In the genomic region with DNA sequence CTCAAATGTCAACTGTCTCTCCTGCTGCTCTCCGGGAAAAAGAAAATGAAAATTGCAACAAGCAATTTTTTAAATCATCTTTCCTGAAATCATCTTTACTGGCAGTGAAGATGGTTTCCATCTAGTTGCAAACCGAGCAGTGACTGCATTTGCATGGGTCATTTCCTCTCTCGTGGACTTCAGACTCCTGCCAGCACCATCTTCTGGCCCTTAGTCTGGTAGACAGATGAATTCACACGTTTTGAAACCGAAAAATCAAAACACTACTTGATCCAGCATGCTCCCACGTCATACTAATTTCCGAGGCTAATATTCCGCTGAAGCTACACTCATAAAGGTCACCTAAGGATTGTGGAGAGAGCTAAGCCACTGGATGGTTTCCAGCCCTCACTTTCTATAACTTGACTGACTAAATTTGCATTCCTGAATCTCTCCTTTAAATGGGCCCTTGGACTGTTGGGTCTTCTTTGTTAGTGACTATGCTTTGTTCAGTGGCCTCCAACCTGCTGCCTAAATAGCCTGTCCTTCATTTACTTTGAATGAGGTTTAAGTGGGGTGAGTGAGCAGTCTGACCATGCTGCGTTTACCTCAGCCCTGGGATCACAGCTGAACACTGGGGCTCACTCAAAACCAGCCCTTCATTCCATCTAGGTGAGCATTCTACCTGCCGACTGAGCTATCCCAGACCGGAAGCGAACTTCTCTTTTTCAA, we compare ENCODE assay signal across 7 mouse cellular contexts. TPM values are rescaled to one million over a fixed set of nuclear protein-coding genes. Genes with fewer than 3 reads are reported as not detected.
DNase-seq lines count a peak whose midpoint lies in the region; ATAC-seq and TF ChIP-seq lines count a peak whose summit lies in the region.

No protein-coding gene starts in this region.

- 0 out of 2 replicates have a peak overlapping the region, but pooled peaks have one; percentile 76 for H3K27ac ChIP-seq in bone marrow macrophage, adult 2 months (ENCODE audit: insufficient read depth, low read depth, low read length)
- H3K27ac ChIP-seq in heart, embryonic 14.5 days (replicated peaks in 1 of 2; ENCODE audit: control insufficient read depth in 1 of 2, insufficient read depth in 1 of 2, low read depth in 2 of 2, low read length in 2 of 2) = peak overlapping the region in 1 of 2 experiments; percentile 80; a peak in 1 of 4 replicates
- H3K27ac ChIP-seq in midbrain, embryonic 16.5 days (ENCODE audit: low read length) = peak overlapping the region; percentile 91

- WGBS in heart, embryonic 14.5 days = 45% methylated on average over 12 of the region's 12 CpGs
- 14% methylated on average over 12 of the region's 12 CpGs for WGBS in midbrain, embryonic 16.5 days

- peak overlapping the region; percentile 99 for H3K4me2 ChIP-seq in heart, embryonic 14.5 days (ENCODE audit: low read length)
- H3K4me2 ChIP-seq in midbrain, embryonic 16.5 days (ENCODE audit: low read length) = peak overlapping the region; percentile 94

- peaks cover 56% of the 10 kb centered on the region for H3K4me1 ChIP-seq in E14TG2a.4 (replicated peaks; ENCODE audit: low read depth, low read length)
- H3K4me1 ChIP-seq in bone marrow macrophage, adult 2 months (ENCODE audit: control insufficient read depth, insufficient read depth, low read length) = peaks cover 22% of the 10 kb centered on the region
- peaks cover 2 to 4% of the 10 kb centered on the region in 2 experiments; a peak in 2 of 4 replicates for H3K4me1 ChIP-seq in heart, embryonic 14.5 days (ENCODE audit: control insufficient read depth in 2 of 2, insufficient read depth in 2 of 2, low read length in 2 of 2)
- peaks cover 6% of the 10 kb centered on the region; the same call in 1 of the 2 replicates for H3K4me1 ChIP-seq in midbrain, embryonic 16.5 days (ENCODE audit: control insufficient read depth, insufficient read depth, low read length)

- no peaks in the 10 kb centered on the region for H3K9me3 ChIP-seq in E14TG2a.4 (ENCODE audit: low read length)
- H3K9me3 ChIP-seq in heart, embryonic 14.5 days (ENCODE audit: control insufficient read depth, low read length) = no peaks in the 10 kb centered on the region
- no peaks in the 10 kb centered on the region for H3K9me3 ChIP-seq in midbrain, embryonic 16.5 days (replicated peaks; ENCODE audit: control insufficient read depth, low read length, poor library complexity, severe bottlenecking)

- TF ChIP-seq CTCF in E14TG2a.4 (conservative IDR thresholded peaks at IDR 0.05; ENCODE audit: low read length) = no peak
- TF ChIP-seq CTCF in bone marrow macrophage, adult 2 months (IDR thresholded peaks at IDR 0.05; ENCODE audit: low read depth, low read length) = no peak

- DNase-seq in kidney, postnatal 14 days = peak; percentile 54

- peak overlapping the region; percentile 91 for H3K4me3 ChIP-seq in E14TG2a.4 (replicated peaks; ENCODE audit: low read length)
- H3K4me3 ChIP-seq in bone marrow macrophage, adult 2 months (ENCODE audit: insufficient read depth, low read length) = peak overlapping the region; percentile 94
- H3K4me3 ChIP-seq in heart, embryonic 14.5 days (ENCODE audit: control insufficient read depth in 1 of 2, insufficient read depth in 1 of 2, low read depth in 1 of 2, low read length in 2 of 2) = peak overlapping the region; percentile 80 to 83
- H3K4me3 ChIP-seq in midbrain, embryonic 16.5 days (ENCODE audit: low read depth, low read length) = peak overlapping the region; percentile 85

- TF ChIP-seq POLR2A in bone marrow macrophage, adult 2 months (IDR thresholded peaks at IDR 0.05; ENCODE audit: borderline replicate concordance, low read depth, low read length) = no peak

- peaks cover 34% of the 10 kb centered on the region for H3K27me3 ChIP-seq in E14TG2a.4 (ENCODE audit: insufficient read depth, low read length)
- no peaks in the 10 kb centered on the region for H3K27me3 ChIP-seq in heart, embryonic 14.5 days (ENCODE audit: control insufficient read depth, insufficient read depth, low read length)
- peaks cover 2% of the 10 kb centered on the region; the same call in 1 of the 2 replicates for H3K27me3 ChIP-seq in midbrain, embryonic 16.5 days (ENCODE audit: control insufficient read depth, insufficient read depth, low read depth, low read length)

- peak overlapping the region; percentile 84 for H3K9ac ChIP-seq in heart, embryonic 14.5 days (ENCODE audit: low read length)
- H3K9ac ChIP-seq in midbrain, embryonic 16.5 days (ENCODE audit: low read depth, low read length) = peak overlapping the region; percentile 94

- ATAC-seq in heart, embryonic 14.5 days (ENCODE audit: insufficient number of reproducible peaks, insufficient read depth, low FRiP score, low read depth) = no peak
- ATAC-seq in midbrain, embryonic 16.5 days = no peak
- ATAC-seq in inflammation-experienced regulatory T-cells, adult 6 months = no peak
- no peak for ATAC-seq in granulocyte monocyte progenitor cell, adult 5-6 weeks (replicated peaks; ENCODE audit: poor library complexity, severe bottlenecking)

- peaks cover 9% of the 10 kb centered on the region; the same call in 1 of the 2 replicates for H3K36me3 ChIP-seq in E14TG2a.4 (ENCODE audit: insufficient read depth, low read length)
- no peaks in the 10 kb centered on the region for H3K36me3 ChIP-seq in heart, embryonic 14.5 days (ENCODE audit: control insufficient read depth, insufficient read depth, low read length)
- H3K36me3 ChIP-seq in midbrain, embryonic 16.5 days (ENCODE audit: control insufficient read depth, insufficient read depth, low read length) = no peaks in the 10 kb centered on the region

RNA-seq across cellular contexts. Expression of a gene that starts 0.9 kb away (rescaled TPM):
- polyA plus RNA-seq in bone marrow macrophage, adult 2 months (2012; ENCODE audit: insufficient read depth, insufficient read length, missing spikeins) = 6.6 and 6.8 TPM in 2 replicates
- 2.8 and 3.6 TPM in 2 replicates for polyA plus RNA-seq in heart, embryonic 14.5 days (2014; fragmentation: Nextera tagmentation; extraction: Ambion mirVana)
- 2.4 and 2.6 TPM in 2 replicates for polyA plus RNA-seq in midbrain, embryonic 16.5 days (2015; fragmentation: Nextera tagmentation; extraction: Ambion mirVana)
- polyA plus RNA-seq in inflammation-experienced regulatory T-cells, adult 6 months (2017; shearing (Covaris generic)) = 1 to 10 TPM; 1.6 to 3.2 (median 2.2) TPM
- total RNA-seq in granulocyte monocyte progenitor cell, adult 5-6 weeks (2014; fragmentation: Nextera tagmentation) = 1.0 and 1.5 TPM in 2 replicates
- total RNA-seq in granulocyte monocyte progenitor cell, adult 5-6 weeks (2017) = 1.3 and 1.5 TPM in 2 replicates
